8 mouse cellular contexts compared by ENCODE assay signal in the genomic region with DNA sequence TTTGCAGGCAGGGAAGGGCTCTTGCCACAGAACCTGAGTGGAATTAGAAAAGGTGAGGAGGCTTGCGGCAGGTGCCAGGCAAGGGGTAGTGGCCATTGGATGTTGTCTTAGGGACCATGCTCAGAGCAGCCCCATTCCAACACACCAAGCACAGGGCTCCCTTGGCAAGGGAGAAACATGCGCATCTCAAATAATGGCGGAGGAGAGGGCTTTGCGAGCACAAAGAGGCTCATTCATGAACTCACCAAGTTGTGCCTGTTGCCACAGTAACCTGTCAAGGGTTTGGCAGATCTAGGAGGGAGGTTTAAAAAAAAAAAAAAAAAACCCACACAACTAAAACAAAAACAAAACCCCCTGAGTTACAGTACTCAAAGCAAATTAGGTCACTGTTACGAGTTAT.
DNase-seq lines count a peak whose midpoint lies in the region; ATAC-seq and TF ChIP-seq lines count a peak whose summit lies in the region.
"Had no signal": no experiment of that assay in that cellular context is flagged by ENCODE, and none has a peak within 500 bp of the region (broad histone marks: within the 10 kb centered on the region; RNA-seq: fewer than 3 reads in every experiment).

No protein-coding gene starts in this region.

- no peaks in the 10 kb centered on the region for H3K27me3 ChIP-seq in forebrain, embryonic 15.5 days
- no peaks in the 10 kb centered on the region for H3K27me3 ChIP-seq in limb, embryonic 14.5 days (ENCODE audit: control insufficient read depth, insufficient read depth, low read length)

- H3K9me3 ChIP-seq in forebrain, embryonic 15.5 days: no peaks in the 10 kb centered on the region
- H3K9me3 ChIP-seq in limb, embryonic 14.5 days (ENCODE audit: control insufficient read depth, low read length): no peaks in the 10 kb centered on the region

- no peak overlapping the region for H3K9ac ChIP-seq in forebrain, embryonic 15.5 days (replicated peaks)
- H3K9ac ChIP-seq in limb, embryonic 14.5 days (ENCODE audit: low read depth, low read length, severe bottlenecking): no peak overlapping the region
- H3K9ac ChIP-seq: liver, embryonic 14.5 days had no signal

- no peaks in the 10 kb centered on the region for H3K36me3 ChIP-seq in forebrain, embryonic 15.5 days
- H3K36me3 ChIP-seq in limb, embryonic 14.5 days (ENCODE audit: control insufficient read depth, insufficient read depth, low read length): no peaks in the 10 kb centered on the region

- peak; percentile 21 for DNase-seq in ES-CJ7 (ENCODE audit: low read depth, low spot score)
- peak; percentile 75 for DNase-seq in brain, adult 2 months (ENCODE audit: low read depth, low spot score)
- peak; percentile 9 for DNase-seq in limb, embryonic 14.5 days (ENCODE audit: low spot score)
- no peak for DNase-seq in urinary bladder, postnatal 36 days (ENCODE audit: low spot score in 2 of 2)
- DNase-seq in lung, postnatal 4 days: no peak
- DNase-seq in kidney, postnatal 10 days: no peak

- H3K27ac ChIP-seq in forebrain, embryonic 15.5 days (replicated peaks): peak overlapping the region; percentile 75
- peak overlapping the region; percentile 59; the same call in 1 of the 2 replicates for H3K27ac ChIP-seq in limb, embryonic 14.5 days (replicated peaks; ENCODE audit: low read depth, low read length)
- H3K27ac ChIP-seq: liver, embryonic 14.5 days had no signal

- no peak for TF ChIP-seq POLR2A in limb, embryonic 14.5 days (IDR thresholded peaks at IDR 0.05; ENCODE audit: borderline replicate concordance, extremely low read depth, insufficient read depth, insufficient read length)

- ATAC-seq in forebrain, embryonic 15.5 days (replicated peaks): peak; percentile 90
- ATAC-seq in limb, embryonic 14.5 days (ENCODE audit: low FRiP score, low read depth): peak; percentile 70

- H3K4me1 ChIP-seq in forebrain, embryonic 15.5 days: peaks cover 30% of the 10 kb centered on the region
- H3K4me1 ChIP-seq in limb, embryonic 14.5 days (ENCODE audit: control insufficient read depth, insufficient read depth, low read length): peaks cover 15% of the 10 kb centered on the region; the same call in 1 of the 2 replicates

- WGBS in forebrain, embryonic 15.5 days: 8% methylated on average over 5 of the region's 5 CpGs
- WGBS in limb, embryonic 14.5 days: 48% methylated on average over 5 of the region's 5 CpGs

- H3K4me2 ChIP-seq in forebrain, embryonic 15.5 days (replicated peaks): peak overlapping the region; percentile 28
- H3K4me2 ChIP-seq in limb, embryonic 14.5 days (replicated peaks; ENCODE audit: low read depth, low read length, severe bottlenecking): 0 out of 2 replicates have a peak overlapping the region, but pooled peaks have one; percentile 0

- H3K4me3 ChIP-seq in forebrain, embryonic 15.5 days: no peak overlapping the region
- no peak overlapping the region for H3K4me3 ChIP-seq in limb, embryonic 14.5 days (replicated peaks; ENCODE audit: low read length)

Comparison
In these comparisons a context has a peak if more than half of its experiments do, and no peak if none do; other contexts are left out.
1. DNase-seq: peak in ES-CJ7 (single experiment), brain, adult 2 months (single experiment) and limb, embryonic 14.5 days (single experiment); none in urinary bladder, postnatal 36 days (0 of 2), lung, postnatal 4 days (0 of 2) and kidney, postnatal 10 days (single experiment).